Mouse (Mus musculus) lung, postnatal 14 days (tissue): ENCODE measurements around the gene Zfp335.
A peak's percentile ranks its signal among the peaks of the same experiment; 100 is the strongest.
"Not testable (repeated sequence)": the region's sequence is repeated elsewhere in the genome, so short reads cannot be mapped to it uniquely, and the experiment has no call there.

Experiments
- DNase-seq: peaks from one replicate; pipeline ENCODE4 v3.0.0; 2021

Zfp335 gene

DNA sequence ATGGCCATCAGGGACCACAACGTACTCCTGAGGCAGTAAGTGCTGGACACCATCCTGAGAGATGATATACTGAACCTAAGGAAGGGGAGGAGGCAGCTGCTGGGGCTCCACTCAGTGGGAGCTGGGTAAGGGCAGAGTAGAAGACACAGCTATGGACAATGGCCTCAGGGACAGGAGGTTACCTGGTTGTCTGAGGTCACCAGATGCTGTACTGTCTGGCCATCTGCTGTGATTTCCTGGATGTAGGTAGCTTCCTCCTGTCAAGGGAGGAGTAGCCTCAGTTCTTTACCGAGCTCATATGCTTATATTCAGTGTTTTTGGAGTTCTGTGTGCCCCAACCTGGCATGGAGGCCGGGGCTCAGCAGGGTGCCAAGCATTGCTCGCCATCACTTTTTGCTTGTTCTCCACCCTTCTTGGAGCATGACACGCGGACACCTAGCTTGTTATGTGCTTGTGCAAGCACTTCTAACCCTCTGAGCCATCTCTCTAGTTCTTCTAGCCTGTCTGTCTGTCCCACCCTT lies 18.8 kb downstream of the Zfp335 start:
- DNase-seq = no peak

DNA sequence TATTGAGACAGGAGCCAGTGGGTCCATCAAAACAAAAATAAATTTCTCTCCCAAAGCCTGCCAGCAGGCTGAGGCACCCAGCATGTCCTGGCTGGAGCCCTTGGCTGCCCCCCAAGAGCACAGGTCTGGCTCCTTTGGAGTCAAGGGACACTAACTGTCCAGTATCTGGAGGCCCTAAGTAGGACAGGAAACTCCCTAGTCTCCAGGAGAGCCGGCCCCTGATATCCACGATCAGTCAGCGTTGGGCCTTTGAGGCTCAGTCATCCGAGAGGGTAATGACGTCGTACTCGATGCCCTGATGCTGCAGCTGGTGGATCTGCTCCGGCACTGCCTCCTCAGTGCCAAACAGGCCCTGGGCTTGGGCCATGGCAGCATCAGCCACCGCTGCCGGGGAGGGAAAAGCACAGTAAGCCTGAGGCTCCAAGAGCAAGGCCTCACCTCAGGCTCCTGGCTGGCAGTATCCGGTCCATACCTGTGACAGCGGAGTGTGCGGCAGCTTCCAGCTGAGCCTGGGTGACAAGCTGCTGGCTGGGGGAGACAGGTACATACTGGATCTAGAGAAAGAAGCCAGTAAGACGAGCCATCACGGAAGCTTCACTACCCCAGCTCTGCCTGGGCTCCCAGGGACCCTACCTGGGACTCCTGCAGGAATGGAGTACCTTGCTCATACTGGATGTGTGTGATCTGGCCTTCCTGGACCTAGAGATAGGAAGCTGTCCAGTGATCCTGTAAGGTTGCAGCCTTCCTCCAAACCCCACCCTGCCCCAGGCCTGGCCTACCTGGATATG lies 19.5 kb downstream of the Zfp335 start:
- no peak for DNase-seq

DNA sequence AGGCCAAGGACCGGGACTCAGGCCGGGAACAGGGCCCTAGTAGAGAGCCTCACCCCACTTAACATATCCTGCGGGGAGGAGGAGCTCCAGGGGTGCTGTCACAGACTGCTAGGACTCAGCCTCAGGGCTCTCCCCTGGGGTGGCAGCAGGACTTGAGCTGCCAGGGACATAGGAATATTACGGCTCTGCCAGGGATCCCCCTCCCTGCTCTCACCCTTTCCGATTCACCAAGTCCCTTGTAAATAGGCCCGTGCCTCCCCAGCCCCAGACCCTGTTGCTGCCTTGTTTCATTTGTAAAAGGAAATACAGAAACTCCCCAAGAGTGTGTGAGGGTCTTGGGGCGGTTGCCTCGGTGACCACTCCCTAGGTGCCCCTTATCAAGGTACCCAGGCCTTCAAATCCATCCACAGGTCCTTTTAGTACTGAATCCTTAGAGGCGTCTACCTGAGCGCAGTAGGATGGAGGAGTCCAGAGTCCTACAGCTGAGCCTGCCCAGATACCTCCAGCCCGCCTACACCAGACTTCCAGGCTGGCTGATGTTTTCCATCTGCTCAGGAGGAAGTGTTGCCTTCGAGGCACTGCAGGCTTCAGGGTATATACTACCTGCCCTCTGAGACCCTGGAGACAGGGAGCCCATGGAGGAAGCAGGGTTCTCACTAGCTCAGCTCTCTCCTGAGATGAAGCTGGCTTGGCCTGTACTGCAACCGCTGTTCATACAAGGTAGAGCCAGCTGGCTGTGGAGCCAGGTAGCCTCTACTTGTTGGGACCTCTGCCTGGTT lies 20.3 kb downstream of the Zfp335 start:
- no peak for DNase-seq

DNA sequence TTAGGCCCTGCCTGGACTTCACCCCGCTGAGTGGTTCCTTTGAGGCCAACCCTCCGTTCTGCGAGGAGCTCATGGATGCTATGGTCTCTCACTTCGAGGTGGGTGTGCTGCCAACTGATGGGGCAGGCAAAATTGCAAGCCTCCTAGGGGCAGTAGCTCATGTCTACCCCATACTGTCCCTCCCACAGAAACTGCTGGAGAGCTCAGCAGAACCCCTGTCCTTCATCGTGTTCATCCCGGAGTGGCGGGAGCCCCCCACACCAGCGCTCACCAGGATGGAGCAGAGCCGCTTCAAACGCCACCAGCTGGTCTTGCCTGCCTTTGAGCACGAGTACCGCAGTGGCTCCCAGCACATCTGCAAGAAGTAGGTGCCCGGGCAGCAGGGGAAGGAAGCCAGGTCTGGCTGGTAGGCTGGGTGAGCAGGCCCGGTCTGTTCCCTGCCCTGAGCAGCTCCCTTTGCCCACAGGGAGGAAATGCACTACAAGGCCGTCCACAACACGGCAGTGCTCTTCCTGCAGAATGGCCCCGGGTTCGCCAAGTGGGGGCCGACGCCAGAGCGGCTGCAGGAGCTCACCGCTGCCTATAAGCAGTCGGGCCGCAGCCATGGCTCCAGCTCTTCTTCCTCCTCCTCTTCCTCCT lies 21.0 kb downstream of the Zfp335 start:
- no peak for DNase-seq

DNA sequence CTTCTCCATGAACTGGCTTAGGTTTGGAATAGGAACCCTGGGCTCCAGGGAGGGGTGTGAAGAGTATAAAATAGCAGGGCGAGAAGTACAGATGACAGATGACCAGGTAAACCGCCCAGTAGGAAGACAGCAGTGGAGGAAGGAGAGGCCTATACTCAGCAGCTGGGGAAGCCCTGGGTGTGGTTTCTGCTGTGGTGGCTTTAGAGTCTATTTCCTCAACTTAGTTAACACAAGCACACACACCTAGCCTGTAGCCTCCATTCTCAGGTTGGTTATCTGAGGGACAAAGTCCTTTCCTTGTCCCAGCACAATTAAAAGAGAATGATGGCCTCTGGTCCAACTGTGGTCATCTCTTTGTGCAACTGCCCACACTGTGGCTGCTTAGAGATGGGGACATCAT lies 21.6 kb downstream of the Zfp335 start:
- DNase-seq = no peak

DNA sequence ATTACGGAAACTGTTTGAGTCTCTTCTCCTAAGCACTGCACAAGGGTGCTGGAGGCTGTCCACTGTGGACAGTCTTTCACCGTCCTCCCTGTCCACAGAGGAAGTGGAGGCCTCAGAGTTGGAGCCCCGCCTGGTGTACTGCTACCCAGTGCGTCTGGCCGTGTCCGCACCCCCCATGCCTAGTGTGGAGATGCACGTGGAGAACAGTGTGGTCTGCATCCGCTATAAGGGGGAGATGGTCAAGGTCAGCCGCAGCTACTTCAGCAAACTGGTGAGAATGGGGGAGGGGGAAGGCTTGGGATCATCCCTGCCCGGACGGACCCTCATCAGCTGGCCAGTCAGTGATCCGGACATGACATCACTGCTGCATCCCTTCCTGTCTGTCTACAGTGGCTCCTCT lies 22.6 kb downstream of the Zfp335 start:
- no peak for DNase-seq

DNA sequence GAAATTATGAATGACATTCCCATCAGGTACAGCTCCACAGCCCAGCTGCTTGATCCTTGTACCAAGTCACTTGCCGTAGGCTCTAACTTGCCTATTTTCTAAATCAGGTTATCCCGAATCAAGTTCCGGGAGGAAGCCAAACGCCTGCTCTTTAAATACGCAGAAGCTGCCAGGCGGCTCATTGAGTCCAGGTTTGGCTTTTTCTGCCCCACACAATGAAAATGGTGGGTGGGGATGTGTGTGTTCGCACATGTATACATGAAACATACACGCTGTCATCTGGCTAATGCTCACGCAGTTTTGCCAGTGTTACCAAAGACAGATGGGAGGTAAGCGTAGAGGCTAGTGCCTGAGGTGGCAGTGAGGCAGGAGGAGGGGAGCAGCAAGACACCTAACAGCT lies 24.9 kb downstream of the Zfp335 start:
- DNase-seq = no peak

DNA sequence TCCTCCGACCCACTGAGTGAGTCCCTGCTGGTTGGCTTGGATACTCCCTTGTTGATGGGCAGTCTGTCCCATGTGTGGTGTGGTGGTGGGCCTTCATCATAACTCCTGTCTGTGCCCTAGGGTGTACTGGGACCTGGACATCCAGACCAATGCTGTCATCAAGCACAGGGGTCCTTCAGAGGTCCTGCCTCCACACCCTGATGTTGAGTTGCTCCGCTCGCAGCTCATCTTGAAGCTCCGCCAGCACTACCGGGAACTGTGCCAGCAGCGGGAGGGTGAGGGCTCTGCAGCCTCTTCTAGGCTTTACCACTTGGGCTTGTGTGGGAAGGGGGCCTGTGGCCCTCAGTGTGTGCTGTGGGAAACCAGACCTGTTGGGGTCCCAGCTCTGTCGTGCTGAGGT lies 25.8 kb downstream of the Zfp335 start:
- DNase-seq = peak; percentile 82

DNA sequence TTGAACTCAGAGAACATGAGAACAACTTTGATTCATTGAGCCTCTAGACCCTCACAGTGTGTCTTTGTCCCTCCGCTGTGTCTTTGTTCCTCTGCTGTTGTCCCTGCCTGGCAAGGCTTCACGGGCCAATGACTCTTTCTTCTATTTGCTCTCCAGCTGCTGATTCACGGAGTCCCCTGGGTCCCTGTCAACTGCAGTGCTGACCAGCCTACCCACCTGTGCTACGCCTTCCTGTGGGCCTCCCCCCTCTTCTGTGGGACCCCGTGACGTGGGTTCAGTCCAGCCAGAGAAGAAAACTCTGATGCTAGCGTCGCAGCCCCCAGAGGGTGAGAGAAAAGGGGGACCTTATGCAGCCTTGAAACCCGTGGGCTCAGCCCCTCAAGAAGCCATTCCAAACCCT lies 28.9 kb downstream of the Zfp335 start:
- no peak for DNase-seq

DNA sequence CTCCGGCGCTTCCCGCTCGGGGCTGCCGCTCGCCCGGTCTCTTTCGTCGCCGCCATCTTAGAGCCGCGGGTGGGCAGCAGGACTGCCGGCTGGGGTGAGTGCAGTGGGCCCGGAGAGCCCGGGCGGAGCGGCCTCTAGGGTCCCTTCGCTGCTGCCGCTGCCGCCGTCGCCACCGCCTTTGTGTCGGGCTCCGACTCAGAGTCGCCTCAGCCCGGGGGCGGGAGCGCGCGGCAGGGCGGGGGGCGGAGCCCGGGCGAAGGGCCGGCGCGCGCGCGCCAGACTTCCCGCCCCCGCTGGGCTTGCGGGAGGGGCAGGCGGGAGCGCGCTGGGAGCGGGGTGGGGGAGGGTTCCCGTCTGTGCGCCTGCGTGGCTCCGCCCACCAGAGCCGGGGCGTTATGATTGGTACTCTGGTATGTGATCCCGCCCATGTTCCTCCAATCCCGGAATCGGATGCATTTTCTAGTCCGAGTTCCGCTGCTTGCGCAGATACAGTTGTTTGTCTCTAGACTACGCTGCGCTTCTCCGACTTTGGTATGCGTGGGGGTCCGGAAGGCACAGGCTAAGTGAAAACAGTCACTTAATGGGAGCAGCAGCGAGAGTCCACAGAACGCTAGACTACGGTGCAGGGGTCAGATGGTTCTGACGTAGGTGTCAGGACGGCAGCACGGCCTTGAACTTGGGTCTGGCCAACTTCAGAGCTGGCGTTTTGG lies 31.8 kb downstream of the Zfp335 start:
- DNase-seq = peak; percentile 94

DNA sequence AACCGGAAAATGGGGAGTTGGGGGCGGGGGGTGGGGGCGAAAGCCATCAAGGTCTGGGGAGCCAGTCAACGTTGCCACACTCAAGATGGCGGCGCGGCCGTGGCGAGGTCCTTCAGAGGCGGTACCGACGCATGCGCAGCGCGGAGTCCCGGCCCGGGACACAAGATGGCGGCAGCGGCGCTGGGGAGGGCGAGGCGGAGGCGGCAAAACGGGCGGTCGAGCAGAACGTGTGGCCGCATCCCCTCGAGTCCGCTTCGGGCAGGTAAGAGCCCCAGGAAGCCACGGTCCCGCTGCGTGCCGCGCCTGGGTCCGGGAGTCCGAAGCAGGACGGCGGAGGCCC lies 32.4 kb downstream of the Zfp335 start, which contains the start of gene Pcif1:
Pcif1 (plus strand) TSS at position 77 of the 340 bp plus-strand sequence.
- peak; percentile 94 for DNase-seq

DNA sequence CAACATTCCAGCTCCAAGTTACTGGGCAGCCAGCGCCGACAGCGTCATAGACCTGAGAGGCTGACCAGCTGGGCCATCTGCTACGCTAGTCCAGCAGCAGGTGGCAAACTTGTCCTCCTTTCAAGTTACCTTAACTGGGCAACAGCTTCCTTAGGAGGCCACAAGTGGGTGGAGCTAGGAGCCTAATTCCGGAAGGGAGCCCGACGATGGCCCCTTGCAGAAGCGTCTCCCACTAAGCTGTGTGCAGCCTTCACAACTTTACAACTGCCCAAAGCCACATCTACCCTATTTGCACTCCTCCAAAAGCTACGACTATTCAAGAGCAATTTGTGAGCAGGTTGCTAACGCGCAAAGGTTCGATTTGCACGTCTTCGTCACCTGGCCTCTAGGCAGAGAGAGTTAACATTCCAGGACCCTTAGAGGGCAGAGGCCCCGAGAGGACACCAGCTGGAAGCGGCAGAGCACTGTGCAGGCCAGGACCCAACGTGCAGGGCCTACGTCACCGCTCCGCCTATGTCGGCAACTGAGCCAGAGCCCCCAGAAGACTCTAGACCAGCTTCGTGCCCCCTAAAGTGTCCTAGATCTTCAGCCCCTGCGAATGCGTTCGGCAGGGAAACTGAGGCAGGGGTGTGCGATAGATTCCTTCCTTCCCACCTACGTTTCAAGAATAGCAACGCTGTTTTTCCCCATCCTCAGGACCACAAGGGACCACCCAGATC lies 32.9 kb downstream of the Zfp335 start:
- DNase-seq = peak; percentile 66

DNA sequence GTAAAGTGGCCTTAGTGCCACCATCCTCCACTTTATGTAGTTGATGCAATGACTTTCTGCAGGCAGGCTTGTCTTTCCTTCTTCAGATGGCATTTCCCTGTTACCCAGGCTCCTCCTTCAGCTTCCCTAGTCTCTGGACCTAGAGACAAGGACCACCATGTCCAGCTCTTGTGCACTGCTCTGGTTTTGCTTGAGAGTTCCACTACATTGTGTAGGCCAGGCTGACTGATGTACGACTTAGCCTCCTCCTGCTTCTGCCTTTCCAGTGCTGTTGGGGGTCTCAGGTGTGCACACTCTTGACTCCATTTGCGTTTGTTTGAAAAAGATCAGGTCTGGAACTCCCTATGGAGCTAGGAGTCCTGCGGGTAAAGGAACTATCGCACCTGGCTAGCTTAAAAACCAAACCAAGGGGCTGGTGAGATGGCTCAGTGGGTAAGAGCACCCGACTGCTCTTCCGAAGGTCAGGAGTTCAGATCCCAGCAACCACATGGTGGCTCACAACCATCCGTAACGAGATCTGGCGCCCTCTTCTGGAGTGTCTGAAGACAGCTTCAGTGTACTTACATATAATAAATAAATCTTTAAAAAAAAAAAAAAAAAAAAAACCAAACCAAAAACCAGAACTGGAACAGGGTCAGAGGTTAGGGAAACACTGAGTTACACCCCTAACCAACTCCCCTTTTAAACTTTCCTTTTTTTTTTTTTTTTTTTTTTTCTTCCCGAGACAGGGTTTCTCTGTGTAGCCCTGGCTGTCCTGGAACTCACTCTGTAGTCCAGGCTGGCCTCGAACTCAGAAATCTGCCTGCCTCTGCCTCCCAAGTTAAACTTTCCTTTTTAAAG lies 34.0 kb downstream of the Zfp335 start:
- not testable (repeated sequence) for DNase-seq

DNA sequence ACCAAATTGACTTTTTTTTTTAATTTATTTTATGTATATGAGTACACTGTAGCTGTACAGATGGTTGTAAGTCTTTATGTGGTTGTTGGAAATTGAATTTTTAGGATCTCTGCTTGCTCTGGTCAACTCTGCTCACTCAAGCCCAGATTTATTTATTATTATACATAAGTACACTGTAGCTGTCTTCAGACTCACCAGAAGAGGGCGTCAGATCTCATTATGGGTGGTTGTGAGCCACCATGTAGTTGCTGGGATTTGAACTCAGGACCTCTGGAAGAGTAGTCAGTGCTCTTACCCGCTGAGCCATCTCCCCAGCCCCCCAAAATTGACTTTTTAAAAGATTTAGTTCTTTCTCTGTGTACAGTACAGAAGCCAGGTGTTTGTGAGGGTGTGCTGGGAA lies 35.9 kb downstream of the Zfp335 start:
- not testable (repeated sequence) for DNase-seq

DNA sequence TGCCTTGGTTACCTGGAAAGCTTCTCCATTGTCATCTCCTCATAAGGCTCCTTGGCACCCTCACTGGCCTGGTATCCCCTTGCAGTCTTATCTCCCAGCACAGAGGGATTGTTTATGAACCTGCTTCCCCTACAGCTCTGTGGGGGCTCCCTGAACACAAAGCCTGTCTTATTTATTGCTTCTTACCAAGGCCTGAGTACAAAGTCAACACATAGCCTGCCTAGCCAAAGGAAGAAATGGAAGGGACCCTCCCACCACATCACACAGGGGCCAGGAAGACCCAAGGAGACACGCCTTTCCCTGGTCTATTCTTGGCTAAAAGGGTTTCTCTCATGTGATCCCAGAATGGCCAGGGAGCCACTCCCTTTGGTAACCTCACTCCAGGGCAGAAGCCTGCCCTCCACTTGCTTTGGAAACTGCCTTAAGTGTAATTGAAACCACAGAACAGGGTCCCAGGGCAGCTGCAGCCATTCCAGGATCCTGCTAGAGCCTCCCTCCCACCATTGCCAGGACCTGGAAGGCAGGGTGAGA lies 37.3 kb downstream of the Zfp335 start:
- DNase-seq = peak; percentile 58

DNA sequence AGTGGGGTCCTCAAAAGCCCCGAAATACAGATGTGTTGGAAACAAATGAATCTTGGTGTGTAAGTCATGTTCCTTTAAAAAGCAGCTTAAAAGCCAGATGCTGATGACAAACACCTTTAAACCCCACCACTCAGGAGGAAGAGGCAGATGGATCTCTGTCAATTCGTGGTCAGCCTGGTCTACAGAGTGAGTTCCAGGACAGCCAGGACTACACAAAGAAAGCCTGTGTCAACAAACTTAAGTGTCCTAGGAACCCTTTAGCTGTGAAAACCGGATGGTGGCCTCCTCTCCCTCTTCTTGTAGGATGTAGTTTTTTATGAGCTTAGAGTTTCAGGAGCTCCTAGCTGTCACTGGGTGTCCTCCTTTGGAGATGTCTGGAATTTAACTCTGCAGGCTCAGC lies 37.9 kb downstream of the Zfp335 start:
- no peak for DNase-seq

DNA sequence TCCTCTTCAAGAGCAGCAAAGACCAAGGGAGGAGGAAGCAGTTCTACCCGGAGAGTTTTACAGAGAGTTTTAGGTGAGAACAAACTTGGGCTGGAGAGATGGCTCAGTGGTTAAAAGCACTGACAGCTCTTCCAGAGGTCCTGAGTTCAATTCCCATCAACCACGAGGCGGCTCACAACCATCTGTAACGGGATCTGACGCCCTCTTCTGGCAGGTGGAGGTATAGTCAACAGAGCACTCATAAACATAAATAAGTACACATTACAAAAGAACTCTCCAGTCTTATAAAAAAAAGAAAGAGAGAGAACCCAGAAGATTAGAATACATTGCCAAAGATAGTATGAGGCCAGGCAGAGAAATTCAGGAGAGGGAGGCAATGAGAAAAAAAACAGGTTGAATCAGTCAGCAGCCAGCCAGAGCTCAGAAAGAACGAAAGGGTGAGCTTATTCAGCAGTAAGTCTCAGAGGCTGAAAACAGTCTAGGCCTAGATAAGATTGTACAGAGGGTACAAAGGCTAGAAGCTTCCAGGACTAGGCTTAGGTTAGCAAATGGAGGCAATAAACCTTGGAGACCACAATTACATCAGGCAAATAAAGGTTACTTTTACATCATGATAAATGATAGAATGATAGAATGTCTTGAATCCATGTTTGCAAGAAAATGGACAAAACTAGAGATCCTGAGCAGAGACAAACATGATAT lies 39.8 kb downstream of the Zfp335 start:
- DNase-seq = no peak

DNA sequence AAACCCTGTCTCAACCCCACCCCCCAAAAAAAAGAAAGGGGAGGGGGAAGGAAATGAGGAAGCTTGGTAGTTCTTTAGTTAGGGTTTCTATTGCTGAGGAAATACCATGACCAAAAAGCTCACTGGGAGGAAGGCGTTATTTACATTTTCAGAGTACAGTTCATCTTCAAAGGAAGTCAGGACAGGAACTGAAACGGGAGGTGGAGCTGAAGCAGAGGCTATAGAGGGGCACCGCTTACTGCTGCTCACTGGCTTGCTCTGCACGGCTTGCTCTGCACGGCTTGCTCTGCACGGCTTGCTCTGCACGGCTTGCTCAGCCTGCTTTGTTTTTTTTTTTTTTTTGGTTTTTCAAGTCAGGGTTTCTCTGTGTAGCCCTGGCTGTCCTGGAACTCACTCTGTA lies 43.1 kb downstream of the Zfp335 start:
- no peak for DNase-seq

DNA sequence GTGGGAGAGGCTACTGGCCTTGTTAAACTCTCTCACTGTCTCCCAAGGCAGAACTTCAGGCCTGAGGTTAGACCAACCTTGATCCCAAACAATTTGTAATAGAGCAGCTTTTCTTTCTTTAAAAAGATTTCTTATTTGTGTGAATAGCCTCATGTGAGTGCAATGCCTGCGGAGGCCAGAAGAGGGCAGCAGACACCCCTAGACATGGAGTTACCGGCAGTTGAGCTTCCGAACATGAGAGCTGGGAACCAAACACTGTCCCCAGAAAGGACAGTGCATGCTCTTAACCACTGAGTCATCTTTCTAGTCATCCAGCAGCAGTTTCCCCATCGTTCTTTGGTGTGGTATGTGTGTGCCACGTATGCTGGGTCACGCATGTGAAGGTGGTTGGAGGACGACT lies 44.0 kb downstream of the Zfp335 start:
- DNase-seq = peak; percentile 59
